Mouse (Mus musculus) brown adipose tissue, adult 24 weeks (tissue): ENCODE data around the gene Plvap. TPM values are rescaled to one million over a fixed set of nuclear protein-coding genes. Genes with fewer than 3 reads are reported as not detected.

ENCODE experiments used
- H3K27ac ChIP-seq: fragments of 200-500 bp; replicated peaks from 2 replicates; pipeline ENCODE4 v1.5.1; 2012; ENCODE audit warnings: low read depth, mild to moderate bottlenecking, low read length
- H3K4me1 ChIP-seq: fragments of 200-500 bp; 2 replicates; pipeline ENCODE4 v1.6.1; 2012; ENCODE audit warnings: low read length, mixed read lengths; ENCODE audit not compliant: control insufficient read depth, insufficient read depth, insufficient read length
- H3K4me3 ChIP-seq: fragments of 200-500 bp; 2 replicates; pipeline ENCODE4 v1.5.1; 2012; ENCODE audit warnings: low read depth, mild to moderate bottlenecking, low read length, moderate library complexity; ENCODE audit not compliant: insufficient read depth
- polyA plus RNA-seq: library from polyadenylated mRNA; stranded (reverse); fragments of >200 nt; gene quantifications from 2 replicates; pipeline ENCODE4 v1.2.4, GENCODE M21; 2012; ENCODE audit not compliant: missing spikeins, insufficient read depth, insufficient read length

Plvap gene
- polyA plus RNA-seq, 1 experiment = 4.3 TPM

DNA sequence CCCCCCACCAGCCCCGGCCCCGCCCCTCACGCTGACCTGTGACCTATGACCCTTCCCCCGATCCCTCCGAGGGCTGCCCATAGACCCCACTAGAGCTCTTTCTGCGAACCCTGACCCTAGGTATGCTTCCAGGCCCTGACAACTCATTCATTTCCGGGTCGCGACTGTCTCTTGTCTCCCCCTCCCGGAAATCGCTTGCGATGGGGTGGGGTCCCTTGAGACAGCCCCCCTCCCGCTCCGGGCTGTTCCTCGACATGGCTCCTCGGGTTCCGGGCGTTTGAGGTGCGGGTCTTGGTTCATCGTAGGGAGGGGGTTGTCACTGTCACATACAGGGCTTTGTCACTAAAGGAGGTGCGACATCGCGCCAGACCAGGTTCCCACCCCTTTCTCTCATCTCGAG is 42.1 kb downstream of the Plvap start:
- 0 out of 2 replicates have a peak, but pooled peaks cover 3% of the 10 kb centered on the region for H3K4me1 ChIP-seq
- H3K4me3 ChIP-seq = peak overlapping the region; percentile 78
- H3K27ac ChIP-seq = no peak overlapping the region

DNA sequence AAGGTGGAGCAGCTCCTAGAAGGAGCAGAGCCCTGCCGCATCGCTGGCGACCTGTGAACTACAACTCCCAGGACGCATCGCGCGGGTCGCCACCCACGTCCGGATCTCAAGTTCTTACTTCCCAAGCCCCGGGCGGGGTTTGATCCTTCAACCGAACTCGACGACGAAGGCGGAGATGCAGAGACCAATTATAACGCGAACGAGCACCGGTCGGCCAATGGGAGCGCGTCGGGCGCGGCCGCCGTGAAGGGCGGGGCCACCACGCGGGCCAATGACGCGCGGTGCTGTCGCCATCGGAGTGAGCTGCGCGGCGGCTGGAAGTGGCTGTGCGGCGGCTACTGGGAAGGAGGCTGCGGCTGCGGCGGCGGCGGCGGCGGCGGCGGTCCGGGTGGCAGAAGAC is 42.6 kb downstream of the Plvap start, which contains the start of gene Dda1:
TSS of gene Dda1 (plus strand) at position 284 of the 400 bp plus-strand sequence.
- Histone ChIP-seq H3K4me1 (peaks cover 3% of the 10 kb centered on the region; the same call in 1 of the 2 replicates), H3K4me3 (peak within 1 kb of the TSS; percentile 78)

DNA sequence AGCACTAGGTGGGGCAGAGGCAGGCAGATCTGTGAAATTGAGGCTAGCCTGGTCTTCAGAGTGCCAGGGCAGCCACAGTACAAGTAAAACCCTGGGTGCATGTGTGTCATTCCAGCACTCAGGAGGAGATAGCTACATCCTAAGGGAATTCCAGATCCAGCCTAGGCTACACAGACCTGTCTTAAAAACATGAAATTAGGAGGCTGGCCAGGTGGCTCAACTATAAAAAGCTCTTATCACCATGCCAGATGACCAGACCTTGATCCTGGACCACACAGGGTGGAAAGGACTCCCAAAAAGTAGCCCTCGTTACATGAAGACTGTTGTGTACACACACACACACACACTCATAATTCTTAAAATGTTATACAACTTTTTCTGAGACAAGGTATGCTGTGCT is 43.6 kb downstream of the Plvap start:
- peaks cover 3% of the 10 kb centered on the region; the same call in 1 of the 2 replicates for H3K4me1 ChIP-seq
- H3K27ac ChIP-seq = no peak overlapping the region
- H3K4me3 ChIP-seq = no peak overlapping the region

More for the DNA sequence above, 42.6 kb downstream of the Plvap start, which contains the start of gene Dda1:
- H3K27ac ChIP-seq = no peak within 1 kb of the TSS

DNA sequence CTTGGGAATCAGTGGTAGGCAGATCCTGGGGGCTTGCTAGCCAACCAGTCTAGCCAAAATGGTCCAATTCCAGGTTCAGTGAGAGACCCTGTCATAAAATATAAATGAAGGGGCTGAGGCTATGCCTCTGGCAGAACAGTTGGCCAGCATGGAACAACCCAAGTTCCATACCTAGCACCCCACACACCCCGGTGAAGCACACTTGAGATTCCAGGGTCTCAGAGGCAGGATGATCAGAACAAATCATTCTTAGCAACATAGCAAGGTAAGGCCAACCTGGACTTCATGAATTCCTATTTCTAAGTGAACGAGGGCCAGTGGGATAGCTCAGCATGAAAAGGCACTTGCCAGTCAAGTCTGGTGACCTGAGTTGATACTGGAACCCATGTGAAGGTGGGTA is 44.4 kb downstream of the Plvap start:
- peaks cover 3% of the 10 kb centered on the region; the same call in 1 of the 2 replicates for H3K4me1 ChIP-seq
- H3K27ac ChIP-seq = no peak overlapping the region
- H3K4me3 ChIP-seq = no peak overlapping the region

DNA sequence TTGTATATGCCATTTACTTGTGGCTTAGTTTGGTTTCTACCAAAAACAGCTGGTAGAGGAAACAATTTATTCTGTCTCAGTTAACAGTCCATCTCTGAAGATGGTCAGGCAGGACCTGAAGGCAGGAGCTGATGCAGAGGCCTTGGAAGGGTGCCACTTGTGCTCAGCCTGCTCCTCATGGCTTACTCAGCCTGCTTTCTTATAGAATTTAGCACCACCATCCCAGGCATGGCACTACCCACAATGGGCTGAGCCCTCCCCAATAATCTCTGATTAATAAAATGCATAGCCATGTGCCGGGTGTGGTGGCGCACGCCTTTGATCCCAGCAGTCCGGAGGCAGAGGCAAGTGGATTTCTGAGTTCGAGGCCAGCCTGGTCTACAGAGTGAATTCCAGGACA is 45.4 kb downstream of the Plvap start:
- no peak overlapping the region for H3K27ac ChIP-seq
- H3K4me3 ChIP-seq = no peak overlapping the region
- peaks cover 3% of the 10 kb centered on the region; the same call in 1 of the 2 replicates for H3K4me1 ChIP-seq

DNA sequence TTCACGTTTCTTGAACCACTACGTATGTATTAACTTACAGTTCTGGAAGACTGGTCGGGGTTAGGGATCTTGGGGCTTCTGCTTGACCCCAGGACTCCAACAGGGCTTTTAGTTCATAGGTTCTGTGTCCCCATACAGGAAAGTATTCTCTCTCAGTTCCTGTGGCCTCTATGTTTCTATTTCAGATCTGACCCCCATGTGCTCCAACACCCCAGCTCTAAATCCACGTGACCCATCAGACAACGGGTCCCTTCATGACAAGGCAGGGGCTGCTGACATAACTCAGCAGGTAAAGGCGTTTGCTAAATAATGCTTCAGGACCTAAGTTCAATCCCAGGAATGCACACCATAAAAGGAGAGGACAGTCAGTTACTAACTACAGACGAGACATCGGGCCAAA is 45.8 kb downstream of the Plvap start:
- Histone ChIP-seq H3K4me3 (peak overlapping the region; percentile 74; the same call in 1 of the 2 replicates), H3K27ac (no peak overlapping the region), H3K4me1 (peaks cover 3% of the 10 kb centered on the region; the same call in 1 of the 2 replicates)

DNA sequence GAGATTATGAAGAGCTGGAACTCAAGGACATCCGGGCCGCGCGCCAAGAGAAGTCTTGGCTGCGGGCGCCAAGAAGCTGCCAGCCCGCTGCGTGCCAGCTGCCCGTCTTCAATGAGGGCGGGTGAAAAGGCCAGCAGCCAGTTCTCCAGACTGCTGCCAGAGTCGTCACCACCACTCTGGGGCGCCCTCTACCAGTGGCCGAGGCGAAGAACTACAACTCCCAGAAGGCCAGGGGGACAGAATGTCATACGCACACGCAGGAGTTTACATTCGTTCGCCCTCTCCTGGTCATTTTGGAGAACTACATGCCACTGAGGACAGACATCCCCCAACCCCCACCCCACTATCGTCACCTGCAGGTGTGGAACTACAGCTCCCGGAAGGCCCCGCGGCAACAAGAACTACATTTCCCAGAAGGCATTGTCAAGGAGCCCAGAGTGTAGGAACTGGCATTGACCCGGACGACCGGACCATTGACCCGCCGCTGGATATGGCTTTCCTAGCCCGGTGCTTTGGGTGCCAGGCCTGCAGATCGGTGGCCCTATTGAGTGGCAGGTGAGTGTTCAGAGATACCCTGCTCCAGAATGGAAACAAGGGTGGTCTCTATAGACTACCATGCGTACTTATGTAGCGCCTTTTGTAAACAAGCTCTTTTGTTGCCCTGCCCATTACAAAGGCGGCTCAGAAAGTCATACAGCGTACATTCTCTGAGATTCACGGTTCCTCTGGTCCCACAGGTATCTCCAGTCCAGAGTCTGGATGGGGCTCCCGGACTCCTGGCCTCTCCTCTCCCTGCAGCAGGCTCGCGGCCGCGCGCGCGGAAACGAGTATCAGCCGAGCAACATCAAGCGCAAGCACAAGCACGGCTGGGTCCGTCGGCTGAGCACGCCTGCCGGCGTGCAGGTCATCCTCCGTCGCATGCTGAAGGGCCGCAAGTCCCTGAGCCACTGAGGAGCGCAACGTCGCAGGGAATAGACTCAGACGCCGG is 46.7 kb downstream of the Plvap start, which contains the start of gene Mrpl34:
TSS of gene Mrpl34 (plus strand) at position 447 of the 988 bp plus-strand sequence.
- peak within 1 kb of the TSS; percentile 84 for H3K27ac ChIP-seq
- peaks cover 1% of the 10 kb centered on the region; the same call in 1 of the 2 replicates for H3K4me1 ChIP-seq
- peak within 1 kb of the TSS; percentile 74 for H3K4me3 ChIP-seq

DNA sequence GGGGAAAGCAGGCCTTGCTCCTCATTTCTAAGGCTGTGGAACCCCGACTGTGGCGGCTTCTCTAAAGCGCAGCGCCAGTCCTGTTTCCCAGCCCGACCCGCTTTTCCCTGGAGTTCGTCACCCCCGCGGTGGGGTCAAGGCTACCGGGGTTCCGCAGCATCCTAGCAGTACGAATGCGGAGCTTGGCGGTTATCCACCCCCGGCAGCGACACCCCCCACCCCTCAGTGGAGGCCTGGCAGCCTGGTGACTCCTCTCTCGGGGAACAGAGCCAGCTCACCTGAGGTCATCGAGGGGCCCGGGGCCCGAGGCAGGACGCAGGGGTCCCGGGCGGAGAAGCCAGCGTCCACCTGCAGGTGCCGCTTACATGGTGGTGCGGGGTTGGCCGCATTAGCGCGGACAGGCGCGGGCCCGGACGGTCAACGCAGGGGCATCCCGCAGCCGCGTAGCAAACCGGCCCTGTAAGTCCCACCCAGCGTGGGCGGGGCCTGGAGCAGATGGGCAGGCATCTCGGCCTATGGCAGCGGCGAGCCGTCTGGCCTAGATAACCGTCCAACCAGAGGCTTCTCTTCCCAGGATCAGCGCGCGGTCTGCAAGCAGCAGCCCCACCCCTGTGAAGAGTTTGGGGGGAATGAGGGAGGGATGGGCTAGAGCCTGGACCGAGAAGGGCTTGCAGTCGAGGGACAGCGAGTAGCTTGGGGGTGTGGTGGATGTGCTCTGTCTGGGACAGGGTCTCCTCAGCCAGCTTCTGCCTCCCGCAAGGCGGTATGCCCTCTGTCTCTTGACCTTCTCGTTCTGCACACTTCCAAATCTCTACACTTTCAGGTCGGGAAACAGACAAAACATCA is 48.1 kb downstream of the Plvap start, which contains the start of gene Abhd8:
TSS of gene Abhd8 (minus strand) at position 468 of the 846 bp plus-strand sequence.
- H3K27ac ChIP-seq = no peak within 1 kb of the TSS; the same call in 1 of the 2 replicates
- H3K4me1 ChIP-seq = no peaks in the 10 kb centered on the region; the same call in 1 of the 2 replicates

DNA sequence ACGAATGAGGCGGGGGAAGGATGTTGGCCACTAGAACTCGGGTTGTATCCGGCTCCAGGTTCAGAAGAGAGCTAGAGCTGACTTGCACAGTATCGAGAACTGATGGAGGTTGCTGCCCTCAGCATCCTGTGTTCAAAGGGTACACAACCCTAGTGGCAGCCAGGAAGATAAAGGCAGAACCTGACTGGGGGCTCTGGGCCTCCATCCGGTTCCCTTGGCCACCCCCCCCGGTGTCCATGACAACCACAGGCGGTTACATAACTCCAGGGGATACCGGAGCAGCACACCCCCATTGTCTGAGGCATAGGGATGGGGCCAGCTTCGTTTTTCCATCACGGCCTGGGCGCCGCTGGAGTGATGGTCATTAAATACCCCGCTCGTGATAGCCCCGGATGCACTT is 48.8 kb downstream of the Plvap start:
- Histone ChIP-seq H3K27ac (no peak overlapping the region), H3K4me3 (peak overlapping the region; percentile 79)

More for the DNA sequence above, 48.1 kb downstream of the Plvap start, which contains the start of gene Abhd8:
- peak within 1 kb of the TSS; percentile 79 for H3K4me3 ChIP-seq

DNA sequence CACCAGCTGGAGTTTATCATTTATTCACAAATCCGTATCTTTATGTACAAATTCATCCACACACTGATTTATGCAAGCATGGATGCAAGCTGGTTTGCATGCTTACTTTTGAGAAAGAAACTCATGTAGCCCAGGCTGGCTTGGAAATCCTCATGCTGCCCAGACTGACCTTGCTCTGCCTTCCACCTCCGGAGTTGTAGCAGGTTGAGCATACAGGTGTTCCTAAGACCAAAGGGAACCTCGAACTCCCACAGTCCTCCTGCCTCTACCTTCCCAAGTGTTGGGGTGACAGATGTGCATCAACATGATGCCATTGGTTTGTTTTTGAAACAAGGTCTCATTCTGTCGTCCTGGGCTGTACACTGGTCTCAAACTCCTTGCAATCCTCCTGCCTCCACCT is 49.4 kb downstream of the Plvap start:
- no peak overlapping the region for H3K27ac ChIP-seq
- peak overlapping the region; percentile 79; the same call in 1 of the 2 replicates for H3K4me3 ChIP-seq
- H3K4me1 ChIP-seq = peaks cover under 1% of the 10 kb centered on the region; the same call in 1 of the 2 replicates

More for the DNA sequence above, 48.8 kb downstream of the Plvap start:
- H3K4me1 ChIP-seq = no peaks in the 10 kb centered on the region; the same call in 1 of the 2 replicates

DNA sequence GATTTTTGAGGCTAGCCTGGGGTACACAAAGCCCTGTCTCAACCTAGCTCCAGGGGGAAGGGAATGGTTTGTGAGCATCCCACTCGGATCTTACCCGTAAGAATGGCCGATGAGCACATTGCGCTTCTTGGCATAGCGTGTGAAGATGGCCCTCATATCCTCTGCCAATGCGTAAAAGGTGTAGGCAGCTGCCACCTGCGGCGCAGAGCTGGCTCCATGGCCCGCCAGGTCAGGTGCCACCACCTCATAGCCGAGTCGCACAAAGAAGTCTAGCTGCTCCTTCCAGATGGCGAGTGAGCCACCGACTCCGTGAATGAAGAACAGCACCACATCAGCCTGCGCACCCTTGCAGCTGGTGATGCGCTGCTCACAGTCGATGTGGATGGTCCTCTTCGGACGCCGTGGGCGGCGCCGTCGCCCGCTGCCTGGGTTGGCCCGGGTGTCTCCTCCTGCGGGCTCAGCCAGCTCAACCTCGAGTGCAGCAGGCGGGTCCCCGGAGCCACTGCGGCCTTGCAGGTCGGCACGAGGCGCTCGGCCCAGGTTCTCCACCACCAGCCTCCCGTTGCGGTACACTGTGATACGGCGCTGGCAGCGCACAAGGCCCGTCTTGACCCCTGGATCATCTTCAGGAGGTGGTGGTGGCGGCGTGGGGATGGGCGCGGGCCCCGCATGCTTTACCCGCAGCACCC is 50.3 kb downstream of the Plvap start:
- peaks cover 3% of the 10 kb centered on the region; the same call in 1 of the 2 replicates for H3K4me1 ChIP-seq
- no peak overlapping the region for H3K4me3 ChIP-seq
- no peak overlapping the region for H3K27ac ChIP-seq

DNA sequence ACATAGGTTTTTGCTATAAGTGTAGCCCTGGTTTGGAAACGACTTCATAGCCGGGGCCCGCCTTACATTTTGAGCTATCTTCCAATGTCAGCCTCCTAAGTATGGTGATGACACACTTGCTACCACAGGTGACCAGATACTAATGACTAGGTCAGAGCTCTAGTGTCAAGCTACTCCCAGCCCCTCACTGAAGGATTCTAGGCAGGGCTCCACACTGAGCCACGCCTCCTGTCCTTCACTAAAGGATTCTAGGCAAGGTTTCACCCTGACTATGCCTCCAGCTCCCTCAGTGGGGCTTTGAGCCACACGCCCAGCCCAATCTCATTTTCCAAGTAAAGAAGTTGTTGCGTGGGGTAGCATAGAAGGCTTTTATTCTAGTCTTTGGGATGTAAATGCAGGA is 50.8 kb downstream of the Plvap start:
- peaks cover 3% of the 10 kb centered on the region; the same call in 1 of the 2 replicates for H3K4me1 ChIP-seq
- H3K4me3 ChIP-seq = no peak overlapping the region
- H3K27ac ChIP-seq = no peak overlapping the region

DNA sequence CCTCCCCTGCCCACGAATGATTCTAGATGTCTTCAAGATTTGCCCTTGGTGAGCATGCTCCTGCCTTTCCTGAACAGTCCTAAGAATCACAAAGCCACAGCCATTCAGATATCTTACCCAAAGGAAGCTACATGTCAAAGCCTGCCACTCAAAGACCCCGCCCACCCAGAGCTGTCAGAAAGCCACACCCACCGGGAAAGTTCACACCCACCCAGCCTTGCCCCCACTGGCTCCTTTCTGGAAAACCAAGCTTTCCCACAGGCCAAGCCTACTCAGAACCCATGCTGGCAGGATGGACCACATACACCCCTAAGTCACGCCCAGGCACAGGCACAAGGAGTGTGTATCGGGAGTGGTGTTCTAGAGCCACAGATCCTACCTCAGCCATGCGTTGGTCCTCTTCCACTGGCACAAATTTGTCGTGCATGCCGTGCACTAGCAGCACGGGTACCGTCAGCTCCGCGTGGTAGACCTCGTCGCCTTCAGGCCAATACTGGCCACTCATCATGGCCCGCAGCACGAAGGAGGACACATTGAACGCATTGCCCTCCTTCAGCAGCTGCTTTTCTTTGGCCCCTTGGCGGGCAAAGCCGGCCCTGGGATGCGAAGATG is 53.8 kb downstream of the Plvap start:
- H3K27ac ChIP-seq = no peak overlapping the region
- no peak overlapping the region for H3K4me3 ChIP-seq
- 0 out of 2 replicates have a peak, but pooled peaks cover 3% of the 10 kb centered on the region for H3K4me1 ChIP-seq

DNA sequence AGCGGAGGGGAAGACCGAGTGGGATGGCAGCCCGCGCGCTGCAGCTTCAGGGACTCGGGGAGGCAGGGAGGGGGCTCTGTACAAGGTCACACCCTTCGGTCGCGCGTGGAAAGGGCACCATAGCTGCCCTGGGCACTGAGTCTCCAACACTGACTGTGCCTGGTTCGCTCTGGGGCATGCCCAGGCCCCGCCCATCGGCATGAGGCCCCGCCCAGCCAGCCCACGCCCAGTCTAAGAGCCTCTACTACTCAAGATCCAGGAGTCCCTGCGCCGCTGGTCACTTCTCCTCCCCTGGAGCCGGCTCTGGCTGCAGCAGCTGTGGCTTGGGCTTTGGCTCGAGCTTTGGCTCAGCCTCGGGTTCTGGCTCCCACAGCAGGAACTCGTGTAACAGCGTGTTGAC is 54.6 kb downstream of the Plvap start:
- Histone ChIP-seq H3K4me1 (0 out of 2 replicates have a peak, but pooled peaks cover 3% of the 10 kb centered on the region), H3K27ac (no peak overlapping the region), H3K4me3 (no peak overlapping the region)
